Mouse (Mus musculus) MN1 (cell line): ENCODE results near the gene Usp22.
A peak's percentile ranks its signal among the peaks of the same experiment; 100 is the strongest.
"Not testable (repeated sequence)": the region's sequence is repeated elsewhere in the genome, so short reads cannot be mapped to it uniquely, and the experiment has no call there.

ENCODE experiments used
- DNase-seq: peaks from one replicate; pipeline ENCODE4 v3.0.0-alpha.2; 2016; ENCODE audit warnings: low spot score

Gene Usp22

DNA sequence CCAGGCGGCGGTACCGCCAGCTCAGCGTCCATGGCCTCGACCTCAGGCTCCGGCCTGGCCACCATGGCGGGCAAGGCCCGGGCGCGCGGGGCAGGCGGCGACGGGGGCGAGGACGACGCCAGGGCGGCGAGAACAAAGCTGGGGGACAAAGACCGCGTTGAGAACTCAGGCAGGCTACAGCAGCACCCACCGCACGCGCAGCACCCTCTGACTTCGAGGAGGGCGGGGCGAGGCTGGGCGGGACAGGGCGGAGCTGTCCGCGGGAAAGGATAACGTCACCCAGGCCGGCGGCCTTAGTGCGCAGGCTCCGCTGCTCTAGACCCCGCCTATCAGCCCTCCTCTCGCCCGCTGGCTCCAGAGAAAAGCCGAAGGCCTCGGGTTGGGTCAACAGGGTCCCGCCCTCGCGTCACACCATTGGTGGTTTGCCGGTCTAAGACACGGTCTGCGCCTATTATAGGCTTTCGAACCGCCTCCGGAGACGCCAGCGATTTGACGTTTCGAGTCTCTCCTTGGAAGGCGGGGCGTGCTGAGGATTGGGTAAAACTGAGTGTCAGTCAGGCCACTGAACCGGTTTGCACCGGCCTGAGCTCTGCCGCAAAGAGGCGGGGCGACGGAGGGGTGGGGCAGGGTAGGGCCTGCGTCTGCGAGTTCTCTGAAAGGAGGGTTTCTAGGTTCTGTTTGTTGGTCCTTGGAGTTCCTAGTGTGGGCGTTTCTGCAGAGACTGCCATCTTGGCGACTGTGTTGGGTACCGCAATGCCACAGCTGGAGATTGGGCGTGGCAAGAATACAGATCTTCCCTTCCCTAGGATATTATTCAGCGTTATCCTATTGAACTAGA lies at the start of gene Usp22:
TSS of gene Usp22 (minus strand) at position 235 of the 838 bp plus-strand sequence.
- DNase-seq, result peak; percentile 99

DNA sequence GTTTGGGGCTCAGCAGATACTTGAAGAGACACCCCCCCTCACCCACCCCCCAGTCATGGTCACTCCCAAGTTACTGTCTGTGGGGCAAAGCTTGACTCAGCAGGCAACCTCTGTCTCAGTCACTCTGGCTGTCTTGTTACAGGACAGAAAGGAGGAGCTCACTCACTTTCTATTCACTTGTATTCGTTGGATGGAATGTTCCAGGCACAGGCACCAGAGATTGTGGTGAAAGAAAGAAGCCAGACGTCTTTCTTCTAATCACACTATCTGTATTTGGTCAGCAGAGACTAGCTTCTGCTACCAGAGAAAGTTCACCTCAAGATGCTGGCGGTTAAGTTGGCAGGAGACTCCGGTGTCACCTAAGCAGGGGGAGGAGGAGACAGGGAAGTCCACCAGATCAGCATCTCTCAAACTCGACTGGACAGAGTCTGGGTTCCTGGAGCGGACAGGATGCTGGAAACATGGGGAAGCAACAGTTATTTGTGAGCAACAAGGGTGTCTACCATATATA lies 49.4 kb upstream of the Usp22 start:
- DNase-seq, result peak; percentile 66

DNA sequence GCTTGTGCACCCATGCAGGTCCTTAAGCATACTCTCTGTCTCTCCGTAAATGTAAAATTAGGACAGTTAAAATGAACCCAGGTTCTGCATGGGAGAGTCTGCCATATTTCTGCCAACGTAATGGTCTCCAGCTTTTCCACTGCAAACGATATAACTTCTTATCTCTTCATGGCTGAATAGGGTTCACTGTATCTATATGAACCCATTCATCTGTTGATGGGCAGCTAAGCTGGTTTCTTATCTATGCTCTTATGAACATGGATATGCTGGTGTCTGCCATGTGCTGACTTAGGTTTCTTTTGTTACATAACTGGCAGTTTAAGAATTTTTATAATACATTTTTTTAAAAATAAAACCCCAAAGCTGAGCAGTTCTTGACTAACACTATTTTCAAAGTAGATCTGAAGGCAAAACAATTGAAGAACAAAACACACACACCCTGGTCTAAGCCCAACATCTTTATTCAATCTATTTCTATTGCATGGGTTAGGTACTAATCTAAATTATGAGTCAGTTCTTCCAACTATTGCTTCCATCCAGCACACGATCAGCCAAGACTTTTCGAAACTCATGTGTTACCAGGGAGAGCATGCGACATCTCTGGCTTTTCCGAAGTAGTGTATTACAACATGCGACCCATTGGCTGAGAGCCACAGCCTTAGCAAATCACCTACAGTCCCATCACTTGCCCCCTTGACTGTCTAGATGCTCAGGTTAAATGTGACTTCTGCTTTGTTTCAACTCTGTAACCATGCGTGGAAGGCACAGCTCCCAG lies 48.3 kb upstream of the Usp22 start:
- no peak for DNase-seq

DNA sequence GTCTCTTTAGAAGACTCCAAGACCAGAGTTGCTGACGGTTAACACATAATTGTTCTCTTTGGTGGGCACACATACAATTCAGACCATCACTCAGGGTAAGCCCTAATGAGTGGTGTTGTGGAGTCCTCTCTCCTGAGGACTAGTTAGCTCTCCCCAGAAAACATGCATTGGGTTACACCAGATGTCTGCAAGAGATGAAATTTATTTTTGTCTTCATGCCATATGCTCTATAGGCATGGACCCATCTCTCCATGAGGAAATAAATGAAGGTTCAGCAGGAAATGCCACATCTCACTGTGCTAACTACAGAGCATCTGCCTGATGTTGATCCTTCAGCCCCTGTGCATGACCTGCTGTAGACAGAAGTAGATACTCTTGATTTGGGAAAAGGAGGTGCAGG lies 47.2 kb upstream of the Usp22 start:
- no peak for DNase-seq

DNA sequence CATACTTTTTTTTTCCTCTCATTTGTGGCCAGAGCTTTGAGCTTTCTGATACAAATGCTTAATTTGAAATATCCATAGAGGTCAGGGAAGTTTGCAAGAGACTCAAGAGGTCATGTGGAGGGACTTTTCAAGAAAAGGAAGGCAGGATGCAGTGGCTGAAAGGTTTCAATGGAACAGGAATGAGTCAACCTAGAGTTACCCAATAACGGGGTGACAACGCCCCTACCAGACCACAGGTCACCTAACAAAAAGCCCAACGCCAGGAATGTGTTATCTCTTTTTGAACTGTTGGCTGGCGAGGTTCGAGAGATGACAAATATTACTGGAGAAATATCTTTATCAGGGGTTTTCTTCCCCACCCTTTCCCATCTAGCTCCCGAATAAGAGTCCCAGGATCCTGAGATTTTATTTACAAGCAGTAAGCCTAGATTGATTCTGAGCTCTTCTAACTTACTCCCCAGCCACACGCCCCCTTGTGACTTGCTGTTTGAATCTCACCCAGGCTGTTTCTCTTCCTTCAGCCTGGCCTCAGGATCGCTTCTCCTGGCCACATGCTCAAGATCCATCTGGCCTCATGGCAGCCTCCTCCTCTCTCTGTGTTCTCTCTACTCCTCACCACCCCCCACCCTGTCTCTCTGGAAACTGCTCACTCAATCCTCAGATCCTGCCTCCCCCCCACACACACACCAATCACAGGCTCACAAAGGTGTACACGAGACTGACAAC lies 45.5 kb upstream of the Usp22 start:
- no peak for DNase-seq

DNA sequence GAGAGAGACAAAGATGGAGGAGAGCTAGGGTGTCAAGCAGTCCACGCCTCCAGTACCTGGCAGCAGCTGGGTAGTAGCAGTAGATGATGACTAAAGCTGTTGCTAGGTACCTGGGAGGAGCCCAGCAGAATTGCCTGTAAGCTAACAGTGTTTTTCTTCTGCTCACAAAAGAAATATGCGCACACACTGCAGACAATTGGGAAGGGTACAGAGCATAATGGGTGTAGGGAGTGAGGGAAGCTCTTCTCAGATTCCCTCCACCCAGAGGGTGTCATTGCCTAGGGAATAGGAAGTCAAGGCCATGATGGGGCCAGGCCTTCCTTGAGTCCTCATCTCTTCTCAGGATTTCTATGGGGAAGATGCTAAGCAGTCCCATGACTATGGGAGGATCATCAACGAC lies 41.1 kb upstream of the Usp22 start:
- no peak for DNase-seq

DNA sequence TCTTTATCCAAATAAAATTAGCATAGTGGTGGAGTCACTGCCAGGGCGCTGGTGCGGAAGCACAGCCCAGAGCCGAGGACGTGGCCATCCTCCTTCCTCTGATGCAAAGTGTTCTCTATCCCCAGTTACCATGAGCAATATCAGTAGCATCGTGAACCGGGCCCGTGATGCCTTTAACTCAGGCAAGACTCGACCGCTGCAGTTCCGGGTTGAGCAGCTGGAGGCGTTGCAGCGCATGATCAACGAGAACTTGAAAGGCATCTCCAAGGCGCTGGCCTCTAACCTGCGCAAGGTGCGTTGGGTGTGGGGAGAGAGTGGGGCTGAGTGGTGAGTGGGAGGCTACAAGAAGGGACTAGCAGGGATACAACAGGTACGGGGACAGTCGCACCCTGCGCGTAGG lies 37.2 kb upstream of the Usp22 start:
- DNase-seq, result no peak

DNA sequence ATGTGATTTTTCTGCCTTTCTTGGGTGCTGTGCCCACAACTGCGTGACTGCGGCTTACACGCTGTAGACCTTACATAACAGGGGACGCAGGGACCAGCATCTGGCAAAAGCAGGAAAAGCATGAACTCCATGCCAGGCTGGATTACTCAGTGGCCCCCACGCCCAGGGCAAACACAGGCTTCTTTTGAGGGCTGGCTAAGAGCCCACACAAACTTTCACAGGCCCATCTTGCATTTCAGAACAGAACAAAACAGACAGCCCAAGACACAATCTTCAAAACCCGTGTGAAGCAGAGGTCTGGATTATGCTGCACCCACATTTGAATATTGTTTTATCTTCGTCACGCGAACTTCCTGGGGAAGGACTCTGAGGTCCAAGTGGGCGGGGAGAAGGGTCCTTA lies 33.5 kb upstream of the Usp22 start:
- DNase-seq, result peak; percentile 10

DNA sequence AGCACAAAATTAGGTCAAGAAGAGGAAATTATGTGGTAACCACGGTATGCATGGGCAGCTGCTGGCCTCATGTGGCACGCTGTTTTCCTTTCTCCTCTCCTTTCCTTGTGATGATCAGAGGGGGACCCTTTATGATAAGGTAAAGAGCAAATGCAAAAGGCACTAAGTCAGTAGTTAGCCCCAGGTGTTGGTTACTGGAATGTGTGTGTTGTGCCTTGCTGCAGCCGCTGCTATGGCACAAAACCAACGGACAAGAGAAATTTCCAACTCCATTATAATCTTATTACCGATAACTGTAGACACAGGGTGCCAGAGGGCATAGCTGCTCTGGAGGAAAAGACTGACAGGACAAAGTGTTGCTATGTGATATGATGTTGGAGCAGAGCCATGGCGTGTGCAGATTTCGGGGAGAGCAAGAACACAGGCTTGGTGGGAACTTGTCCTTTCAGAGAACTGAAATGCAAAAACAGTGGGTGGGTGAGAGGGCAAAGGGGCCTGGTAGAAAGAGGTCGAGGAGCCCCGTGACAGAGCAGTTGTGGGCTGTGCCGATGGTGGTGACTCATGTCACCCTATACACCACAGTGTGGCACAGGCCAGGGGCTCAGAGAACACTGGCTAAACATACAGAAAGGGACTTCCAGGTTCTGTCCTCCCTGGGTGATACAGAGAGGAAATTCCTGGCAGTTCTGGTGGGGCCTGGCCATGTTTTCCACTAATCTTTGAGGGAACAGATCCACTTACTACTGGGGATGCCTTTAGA lies 32.8 kb upstream of the Usp22 start, which contains the start of gene Aldh3a1:
TSS of gene Aldh3a1 (plus strand) at position 51 of the 760 bp plus-strand sequence.
- DNase-seq, result peak; percentile 23

DNA sequence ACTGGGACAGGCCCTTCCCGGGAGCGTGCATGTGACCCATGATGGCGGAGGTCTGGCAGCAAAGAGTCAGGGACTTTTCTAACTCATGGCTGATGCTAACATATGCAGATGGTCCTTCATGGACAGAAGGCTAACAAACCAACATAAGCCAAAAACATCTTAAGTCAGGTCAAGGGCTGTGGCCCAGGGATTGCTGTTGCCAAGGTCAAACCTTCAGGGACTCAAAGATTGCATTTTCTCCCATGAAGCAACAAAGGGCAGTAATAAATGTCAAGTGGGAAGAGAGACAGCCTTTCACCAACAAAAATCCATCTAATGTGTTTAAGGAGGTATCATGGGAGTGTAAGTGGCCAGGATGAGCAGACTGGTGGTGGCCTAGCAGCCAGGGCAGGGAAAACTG lies 31.3 kb upstream of the Usp22 start:
- no peak for DNase-seq

DNA sequence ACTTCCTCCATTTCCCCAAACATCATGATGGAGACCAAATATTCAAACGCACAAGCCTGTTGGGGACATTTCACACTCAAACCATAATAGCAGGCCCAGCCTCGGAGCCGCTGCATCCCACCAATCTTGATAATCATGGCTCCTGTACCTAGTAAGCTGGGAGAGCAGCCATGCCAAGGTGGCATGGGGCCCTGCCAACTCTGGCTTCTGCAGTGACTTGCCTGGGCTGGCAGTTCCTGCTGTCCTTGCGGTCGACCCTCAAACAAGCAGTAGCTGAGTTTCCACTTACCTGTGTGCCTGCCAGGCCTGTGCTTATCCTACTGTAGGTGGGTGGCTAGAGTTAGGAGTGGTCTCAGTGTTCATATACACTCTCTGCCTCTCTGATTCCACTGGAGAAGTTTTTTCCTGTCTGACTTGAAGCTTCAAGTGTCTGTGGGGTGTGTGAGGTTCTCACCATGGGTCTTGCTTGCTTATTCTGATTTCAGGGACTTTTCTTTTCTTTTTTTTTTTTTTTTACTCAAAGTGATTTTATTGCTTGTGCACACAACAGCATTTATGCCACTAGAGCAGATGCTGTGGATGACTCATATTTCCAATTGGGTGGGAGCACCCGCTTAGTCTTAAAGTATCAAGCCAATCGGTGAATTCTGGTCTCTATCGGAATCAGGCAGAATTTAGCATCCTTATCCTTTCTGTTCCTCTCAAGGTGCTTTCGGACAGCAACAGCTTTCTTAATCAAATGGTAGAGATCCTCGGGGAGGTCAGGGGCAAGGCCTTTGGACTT lies 30.5 kb upstream of the Usp22 start:
- DNase-seq, result no peak

DNA sequence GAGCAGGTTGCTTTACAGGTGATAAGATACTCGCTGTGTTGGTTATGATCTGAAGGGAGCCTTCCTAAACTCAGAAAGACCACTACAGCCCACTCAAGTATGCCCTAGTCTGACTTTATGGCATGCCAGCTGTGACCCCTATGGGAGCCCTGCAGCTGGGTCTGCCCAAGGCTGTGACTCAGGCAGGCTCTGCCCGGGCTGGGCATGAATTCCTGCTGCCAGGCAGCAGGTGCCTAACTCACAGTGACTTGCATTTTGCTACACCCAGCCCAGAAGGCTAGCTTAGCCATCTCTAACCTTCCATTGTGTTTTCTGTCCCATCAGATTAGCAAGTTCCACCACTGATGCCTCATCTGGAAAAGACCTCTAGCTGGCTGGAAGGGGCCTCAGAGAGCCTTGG lies 28.0 kb upstream of the Usp22 start:
- peak; percentile 17 for DNase-seq

DNA sequence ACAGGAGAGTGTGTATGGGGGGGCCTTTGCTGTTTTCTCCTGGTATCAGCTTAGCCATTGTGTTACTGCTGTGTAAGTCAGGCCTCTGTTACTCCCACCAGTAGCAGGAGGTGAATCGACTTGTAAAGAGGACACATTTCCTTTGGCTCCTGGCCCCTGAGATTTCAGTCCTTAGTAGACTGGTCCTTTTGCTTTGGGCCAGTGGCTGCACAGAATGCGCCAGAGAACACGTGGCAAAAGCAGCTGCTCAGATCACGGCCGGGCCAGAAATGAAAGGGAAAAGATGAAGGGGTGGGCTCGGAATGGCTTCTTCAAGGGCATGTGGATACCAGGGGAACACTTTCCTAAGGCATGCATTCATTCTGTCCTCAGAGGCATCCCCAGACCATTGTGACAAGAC lies 27.3 kb upstream of the Usp22 start:
- DNase-seq, result no peak

DNA sequence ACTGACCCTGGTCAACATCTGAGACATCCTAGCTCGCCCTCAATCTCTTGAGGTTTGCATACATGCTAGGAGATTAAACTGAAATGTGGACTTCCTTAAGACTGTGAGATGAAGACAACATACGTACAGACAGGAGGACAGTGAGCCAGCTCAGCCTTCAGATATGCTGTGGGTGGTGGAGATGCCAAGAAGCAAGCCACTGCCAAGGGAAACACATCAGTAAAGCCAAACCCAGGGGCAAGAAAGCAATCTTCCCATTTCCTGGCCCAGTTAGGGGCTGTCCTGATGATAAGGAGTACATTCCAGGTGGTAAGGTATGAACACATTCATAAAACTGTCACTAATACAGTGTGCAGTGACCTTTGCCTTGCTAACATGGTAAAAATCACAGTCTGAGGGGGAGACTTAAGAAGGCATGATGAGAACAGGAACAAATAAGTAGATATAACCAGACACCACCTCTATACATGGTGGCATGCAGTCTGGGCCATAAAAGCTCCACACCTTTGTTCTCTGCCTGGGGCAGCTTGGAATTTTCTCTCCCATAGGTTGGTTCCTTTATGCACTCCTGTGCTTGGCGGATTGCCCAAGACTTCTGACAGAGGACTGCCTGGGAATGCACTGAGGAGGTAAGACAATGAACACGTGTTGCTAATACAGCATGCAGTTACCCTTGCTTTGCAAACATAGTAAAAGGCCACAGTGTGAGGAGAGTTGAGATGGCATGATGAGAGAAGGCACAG lies 24.9 kb upstream of the Usp22 start:
- no peak for DNase-seq

DNA sequence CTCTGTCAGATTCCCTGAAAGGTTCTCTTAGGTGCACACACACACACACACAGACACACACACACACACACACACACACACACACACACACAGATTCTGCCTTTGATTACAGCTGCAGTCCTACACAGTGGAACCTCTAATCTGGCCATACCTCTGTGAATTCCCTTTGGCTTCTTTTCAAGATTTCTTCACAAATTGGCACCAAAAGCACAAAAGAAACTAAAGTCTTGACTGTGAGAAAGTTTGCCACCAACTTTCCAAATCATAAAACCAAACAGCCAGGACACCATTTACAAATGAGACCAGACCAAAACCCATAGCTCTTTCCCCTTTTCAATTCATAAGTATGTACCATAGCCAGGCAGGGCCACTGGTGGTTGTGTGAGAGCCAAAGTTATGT lies 23.1 kb upstream of the Usp22 start:
- DNase-seq, result no peak

DNA sequence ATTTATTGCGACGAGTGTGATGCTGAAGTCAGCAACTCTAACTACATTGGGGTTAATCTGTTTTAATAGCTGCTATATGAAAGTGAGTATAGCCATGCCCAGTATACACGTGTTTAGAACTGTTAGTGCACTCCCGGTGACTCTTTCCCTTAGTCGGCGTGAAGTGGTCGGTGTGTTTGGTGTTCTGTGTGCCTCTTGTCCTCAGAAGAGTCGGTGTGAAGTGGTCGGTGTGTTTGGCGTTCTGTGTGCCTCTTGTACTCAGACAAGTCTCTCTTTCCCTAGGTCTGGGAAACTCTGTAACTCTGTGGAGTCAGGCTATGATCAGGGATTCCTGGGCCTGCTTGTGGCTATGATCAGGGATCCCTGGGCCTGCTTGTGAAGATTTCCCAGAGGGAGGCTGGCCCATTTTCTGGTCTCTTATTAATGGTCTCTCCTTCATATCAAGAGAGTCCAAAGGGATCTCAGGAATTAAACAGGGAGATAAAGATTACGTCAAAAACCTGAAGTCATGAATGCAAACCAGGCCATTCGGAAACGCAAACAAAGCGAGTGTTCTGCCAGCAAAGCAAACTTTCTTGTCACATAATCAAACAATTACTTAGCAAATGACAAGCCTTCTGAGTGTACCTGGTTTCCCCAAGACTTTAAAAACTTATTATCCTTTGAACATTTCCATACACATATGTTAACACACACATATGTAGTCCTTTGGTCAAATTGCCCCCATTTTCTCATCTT lies 21.9 kb upstream of the Usp22 start:
- no peak for DNase-seq

DNA sequence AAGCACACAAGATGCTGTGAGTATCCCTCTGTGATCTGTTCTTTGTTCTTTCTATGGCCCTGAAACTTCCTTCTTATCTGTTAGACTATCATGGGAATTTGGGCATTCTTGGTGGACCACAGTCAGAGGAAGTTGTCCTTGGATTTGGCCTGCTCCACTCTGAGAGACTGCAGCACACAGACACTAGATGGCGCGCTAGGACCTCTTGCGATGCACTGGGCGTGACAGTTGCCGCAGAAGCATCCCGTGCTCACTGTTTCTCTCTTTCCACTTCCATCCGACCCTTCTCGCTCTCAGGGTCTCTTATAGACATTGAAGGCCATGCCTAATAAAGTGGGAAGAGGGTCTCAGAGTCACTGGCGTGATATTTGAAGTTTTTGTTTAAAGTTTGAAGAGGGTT lies 18.5 kb upstream of the Usp22 start:
- peak; percentile 82 for DNase-seq

DNA sequence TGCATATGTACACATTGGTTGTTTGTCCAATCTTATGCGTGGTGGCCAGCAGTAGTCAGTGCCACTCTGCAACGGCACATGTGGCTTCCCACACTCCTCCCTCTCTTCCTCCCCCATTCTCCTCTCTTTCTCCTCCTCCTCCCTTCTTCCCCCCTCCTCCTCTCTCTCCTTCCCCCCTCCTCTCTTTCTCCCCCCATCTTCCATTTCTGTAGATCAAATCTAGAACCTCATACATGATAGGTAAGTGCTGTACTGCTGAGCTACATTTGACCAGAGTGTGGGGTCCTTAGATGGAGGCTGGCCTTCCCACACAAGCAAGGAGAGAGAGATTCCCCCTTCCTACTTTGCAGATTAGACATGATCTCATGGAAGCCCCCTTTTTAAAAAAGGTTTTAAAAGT lies 17.9 kb upstream of the Usp22 start:
- no peak for DNase-seq

DNA sequence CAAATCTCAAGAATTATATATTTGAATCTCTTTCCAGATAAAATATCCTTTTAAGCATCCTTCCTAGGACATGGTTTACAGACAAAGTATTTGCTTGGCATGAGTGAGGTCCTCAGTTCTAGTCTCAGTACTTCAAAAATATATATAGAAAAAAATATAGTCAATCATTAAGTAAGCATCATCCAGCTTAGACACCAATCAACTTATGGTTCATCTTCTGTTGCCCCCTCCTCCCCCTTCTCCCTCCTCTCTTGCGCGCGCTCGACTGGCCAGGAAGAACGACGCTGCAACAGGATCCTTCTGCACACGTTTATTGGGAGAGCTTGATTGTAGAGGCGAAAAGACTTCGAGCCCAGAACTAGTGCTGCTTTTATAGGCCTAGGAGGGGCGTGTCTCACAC lies 17.3 kb upstream of the Usp22 start:
- not testable (repeated sequence) for DNase-seq
